Mouse (Mus musculus): ENCODE data around the gene Ucp3.

The Ucp3 gene

GRCm38 (mm10) chr7:100472777-100473176 lies at the start of gene Ucp3:
Ucp3 (plus strand) TSS chr7:100472990.
- ATAC-seq (ENCODE audit: insufficient number of reproducible peaks, low FRiP score, low TSS enrichment), result no peak

GRCm38 (mm10) chr7:100425795-100426194 lies 47.0 kb upstream of the Ucp3 start:
- ATAC-seq (ENCODE audit: insufficient number of reproducible peaks, low FRiP score, low TSS enrichment), result no peak

- ATAC-seq (ENCODE audit: insufficient number of reproducible peaks, low FRiP score, low TSS enrichment), result no peak
These were observed 43.7 kb upstream of the Ucp3 start for GRCm38 (mm10) chr7:100429102-100429501.

- ATAC-seq (ENCODE audit: insufficient number of reproducible peaks, low FRiP score, low TSS enrichment), result no peak
These were observed 42.9 kb upstream of the Ucp3 start for GRCm38 (mm10) chr7:100429911-100430310.

- ATAC-seq (ENCODE audit: insufficient number of reproducible peaks, low FRiP score, low TSS enrichment), result no peak
These were observed 41.7 kb upstream of the Ucp3 start for GRCm38 (mm10) chr7:100431103-100431502.

GRCm38 (mm10) chr7:100433295-100433694 lies 39.5 kb upstream of the Ucp3 start:
- no peak for ATAC-seq (ENCODE audit: insufficient number of reproducible peaks, low FRiP score, low TSS enrichment)

- ATAC-seq (ENCODE audit: insufficient number of reproducible peaks, low FRiP score, low TSS enrichment), result no peak
These were observed 29.1 kb upstream of the Ucp3 start for GRCm38 (mm10) chr7:100443728-100444127.

GRCm38 (mm10) chr7:100446271-100446670 lies 26.5 kb upstream of the Ucp3 start:
- no peak for ATAC-seq (ENCODE audit: insufficient number of reproducible peaks, low FRiP score, low TSS enrichment)

GRCm38 (mm10) chr7:100448530-100448929 lies 24.3 kb upstream of the Ucp3 start:
- no peak for ATAC-seq (ENCODE audit: insufficient number of reproducible peaks, low FRiP score, low TSS enrichment)

- no peak for ATAC-seq (ENCODE audit: insufficient number of reproducible peaks, low FRiP score, low TSS enrichment)
These were observed 23.8 kb upstream of the Ucp3 start for GRCm38 (mm10) chr7:100448985-100449384.

GRCm38 (mm10) chr7:100458153-100458552 lies 14.6 kb upstream of the Ucp3 start:
- no peak for ATAC-seq (ENCODE audit: insufficient number of reproducible peaks, low FRiP score, low TSS enrichment)

GRCm38 (mm10) chr7:100459862-100460261 lies 12.9 kb upstream of the Ucp3 start:
- no peak for ATAC-seq (ENCODE audit: insufficient number of reproducible peaks, low FRiP score, low TSS enrichment)

- ATAC-seq (ENCODE audit: insufficient number of reproducible peaks, low FRiP score, low TSS enrichment), result no peak
These were observed 11.1 kb upstream of the Ucp3 start for GRCm38 (mm10) chr7:100461621-100462151.

GRCm38 (mm10) chr7:100463194-100463593 lies 9.6 kb upstream of the Ucp3 start:
- no peak for ATAC-seq (ENCODE audit: insufficient number of reproducible peaks, low FRiP score, low TSS enrichment)

- no peak for ATAC-seq (ENCODE audit: insufficient number of reproducible peaks, low FRiP score, low TSS enrichment)
These were observed 9.0 kb upstream of the Ucp3 start for GRCm38 (mm10) chr7:100463757-100464156.

GRCm38 (mm10) chr7:100464248-100464647 lies 8.5 kb upstream of the Ucp3 start:
- ATAC-seq (ENCODE audit: insufficient number of reproducible peaks, low FRiP score, low TSS enrichment), result no peak

- no peak for ATAC-seq (ENCODE audit: insufficient number of reproducible peaks, low FRiP score, low TSS enrichment)
These were observed 7.5 kb upstream of the Ucp3 start for GRCm38 (mm10) chr7:100465248-100465647.

- ATAC-seq (ENCODE audit: insufficient number of reproducible peaks, low FRiP score, low TSS enrichment), result no peak
These were observed 7.0 kb upstream of the Ucp3 start for GRCm38 (mm10) chr7:100465656-100466309.

GRCm38 (mm10) chr7:100466781-100467510 lies 5.8 kb upstream of the Ucp3 start:
- no peak for ATAC-seq (ENCODE audit: insufficient number of reproducible peaks, low FRiP score, low TSS enrichment)

- ATAC-seq (ENCODE audit: insufficient number of reproducible peaks, low FRiP score, low TSS enrichment), result no peak
These were observed 4.0 kb upstream of the Ucp3 start for GRCm38 (mm10) chr7:100468761-100469160.

- ATAC-seq (ENCODE audit: insufficient number of reproducible peaks, low FRiP score, low TSS enrichment), result no peak
These were observed 3.3 kb upstream of the Ucp3 start for GRCm38 (mm10) chr7:100469502-100469901.

Measured in cerebellum, adult (tissue).